Mouse (Mus musculus) kidney, adult 9 months (tissue): ENCODE measurements around the gene Arl15.

ENCODE experiments used
- DNase-seq: peaks from one replicate; pipeline ENCODE4 v3.0.0; 2022

The Arl15 gene

GRCm38 (mm10) chr13:113938561-113938960, 144.3 kb downstream of the Arl15 start:
- no peak for DNase-seq

- no peak for DNase-seq
Observed at GRCm38 (mm10) chr13:113939097-113939496, 144.8 kb downstream of the Arl15 start.

- DNase-seq: no peak
Observed at GRCm38 (mm10) chr13:113939681-113940080, 145.4 kb downstream of the Arl15 start.

GRCm38 (mm10) chr13:113940151-113940550, 145.8 kb downstream of the Arl15 start:
- no peak for DNase-seq

- DNase-seq: no peak
Observed at GRCm38 (mm10) chr13:113941943-113942342, 147.6 kb downstream of the Arl15 start.

- no peak for DNase-seq
Observed at GRCm38 (mm10) chr13:113947546-113947945, 153.2 kb downstream of the Arl15 start.

- DNase-seq: peak; percentile 91
Observed at GRCm38 (mm10) chr13:113949708-113950107, 155.4 kb downstream of the Arl15 start.

GRCm38 (mm10) chr13:113950131-113950530, 155.8 kb downstream of the Arl15 start:
- DNase-seq: no peak

GRCm38 (mm10) chr13:113957438-113957837, 163.1 kb downstream of the Arl15 start:
- DNase-seq: no peak

- DNase-seq: no peak
Observed at GRCm38 (mm10) chr13:113964945-113965344, 170.6 kb downstream of the Arl15 start.

GRCm38 (mm10) chr13:113970706-113971105, 176.4 kb downstream of the Arl15 start:
- DNase-seq: peak; percentile 32

GRCm38 (mm10) chr13:113972401-113972800, 178.1 kb downstream of the Arl15 start:
- no peak for DNase-seq

- DNase-seq: no peak
Observed at GRCm38 (mm10) chr13:113974866-113975265, 180.6 kb downstream of the Arl15 start.

GRCm38 (mm10) chr13:113975722-113976121, 181.4 kb downstream of the Arl15 start:
- no peak for DNase-seq

GRCm38 (mm10) chr13:113976936-113977335, 182.6 kb downstream of the Arl15 start:
- DNase-seq: no peak

GRCm38 (mm10) chr13:113980739-113981460, 186.6 kb downstream of the Arl15 start:
- DNase-seq: no peak

GRCm38 (mm10) chr13:113981461-113982000, 187.2 kb downstream of the Arl15 start:
- no peak for DNase-seq

GRCm38 (mm10) chr13:113983633-113984032, 189.3 kb downstream of the Arl15 start:
- no peak for DNase-seq

GRCm38 (mm10) chr13:113984491-113984890, 190.2 kb downstream of the Arl15 start:
- DNase-seq: no peak

- DNase-seq: peak; percentile 9
Observed at GRCm38 (mm10) chr13:113986864-113987562, 192.7 kb downstream of the Arl15 start.

- no peak for DNase-seq
Observed at GRCm38 (mm10) chr13:113990247-113990646, 195.9 kb downstream of the Arl15 start.

GRCm38 (mm10) chr13:113990701-113991100, 196.4 kb downstream of the Arl15 start:
- no peak for DNase-seq

GRCm38 (mm10) chr13:113993066-113993465, 198.8 kb downstream of the Arl15 start:
- no peak for DNase-seq

GRCm38 (mm10) chr13:113994586-113994985, 200.3 kb downstream of the Arl15 start:
- no peak for DNase-seq
